Mouse (Mus musculus): Measurements from ENCODE around the gene Tmem220.
"Not testable (repeated sequence)": the region's sequence is repeated elsewhere in the genome, so short reads cannot be mapped to it uniquely, and the experiment has no call there.

The Tmem220 gene

DNA sequence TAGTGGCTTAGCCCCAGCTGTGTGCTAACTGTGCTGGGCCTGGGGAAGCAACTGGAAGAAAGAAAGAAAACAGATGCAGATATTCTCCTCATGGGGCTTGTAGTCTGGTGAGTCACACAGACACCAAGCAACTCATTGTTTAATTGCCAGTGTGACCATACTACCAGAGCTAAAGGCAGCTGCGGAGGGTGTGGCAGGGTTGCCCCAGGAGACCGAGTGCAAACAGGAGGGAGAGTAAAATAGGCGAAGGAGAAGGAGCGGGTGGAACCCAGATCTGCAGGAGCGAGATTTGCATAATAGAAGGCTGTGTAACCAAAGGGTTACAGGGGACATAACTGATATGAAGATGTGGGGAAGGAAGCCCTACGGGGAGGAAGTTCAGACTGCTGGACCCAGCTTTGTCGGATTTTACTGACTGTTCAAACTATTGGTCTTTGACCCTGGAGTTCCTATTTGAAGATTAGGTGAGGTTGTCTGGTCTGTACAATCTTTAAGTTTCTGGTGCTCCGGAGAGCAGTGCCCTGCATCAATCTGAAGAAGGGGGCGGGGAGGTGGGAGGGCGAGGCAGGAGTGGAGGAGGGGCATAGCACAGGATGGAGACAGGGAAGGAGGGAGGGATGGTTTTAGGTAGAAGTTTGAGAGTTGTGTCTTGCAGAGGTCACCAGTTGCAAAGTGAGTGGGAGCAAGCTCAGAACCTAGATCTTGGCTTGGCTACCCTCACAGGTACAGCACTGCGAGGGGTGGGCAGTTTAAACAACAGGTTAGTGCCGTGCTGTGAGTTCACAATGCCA, 7.0 kb upstream of the Tmem220 start:
- DNase-seq (ENCODE audit: low read depth, low spot score) = no peak

DNA sequence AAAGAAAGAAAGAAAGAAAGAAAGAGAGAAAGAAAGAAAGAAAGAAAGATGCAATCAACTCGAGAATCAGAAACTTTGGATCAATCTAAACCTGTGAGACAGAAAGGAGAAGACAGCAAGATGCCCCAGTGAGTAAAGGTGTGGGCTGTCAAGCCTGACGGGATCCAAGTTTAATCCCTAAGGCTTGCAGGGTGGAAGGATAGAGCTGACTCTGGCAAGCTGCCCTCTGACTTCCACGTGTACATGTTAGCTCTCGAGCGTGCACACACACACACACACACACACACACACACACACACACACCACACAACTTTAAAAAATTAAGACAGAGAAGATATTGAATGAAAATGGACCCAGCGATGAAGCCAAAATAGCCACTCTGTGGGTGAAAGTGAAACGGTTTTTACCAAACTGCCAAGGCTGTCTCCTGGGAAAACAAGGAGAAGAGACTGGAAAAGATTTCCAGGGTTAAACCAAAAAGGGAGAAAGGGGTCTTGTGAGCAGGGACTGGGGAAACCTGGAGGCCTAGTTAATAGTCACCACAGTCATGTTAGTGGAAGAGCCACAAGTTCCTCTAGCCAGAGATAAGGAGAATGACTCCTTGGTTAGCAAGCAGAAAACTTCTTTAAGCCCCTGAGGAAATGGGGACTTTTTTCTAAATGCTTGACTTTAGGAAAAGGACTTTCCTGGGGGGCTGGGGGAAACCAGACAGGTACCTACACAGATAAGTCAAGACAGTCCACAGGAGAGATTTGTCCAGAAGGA, 5.1 kb upstream of the Tmem220 start:
- no peak for DNase-seq (ENCODE audit: low read depth, low spot score)

- DNase-seq (ENCODE audit: low read depth, low spot score) = no peak
Observed at GRCm38 (mm10) chr11:67020948-67021347, 4.0 kb upstream of the Tmem220 start.

DNA sequence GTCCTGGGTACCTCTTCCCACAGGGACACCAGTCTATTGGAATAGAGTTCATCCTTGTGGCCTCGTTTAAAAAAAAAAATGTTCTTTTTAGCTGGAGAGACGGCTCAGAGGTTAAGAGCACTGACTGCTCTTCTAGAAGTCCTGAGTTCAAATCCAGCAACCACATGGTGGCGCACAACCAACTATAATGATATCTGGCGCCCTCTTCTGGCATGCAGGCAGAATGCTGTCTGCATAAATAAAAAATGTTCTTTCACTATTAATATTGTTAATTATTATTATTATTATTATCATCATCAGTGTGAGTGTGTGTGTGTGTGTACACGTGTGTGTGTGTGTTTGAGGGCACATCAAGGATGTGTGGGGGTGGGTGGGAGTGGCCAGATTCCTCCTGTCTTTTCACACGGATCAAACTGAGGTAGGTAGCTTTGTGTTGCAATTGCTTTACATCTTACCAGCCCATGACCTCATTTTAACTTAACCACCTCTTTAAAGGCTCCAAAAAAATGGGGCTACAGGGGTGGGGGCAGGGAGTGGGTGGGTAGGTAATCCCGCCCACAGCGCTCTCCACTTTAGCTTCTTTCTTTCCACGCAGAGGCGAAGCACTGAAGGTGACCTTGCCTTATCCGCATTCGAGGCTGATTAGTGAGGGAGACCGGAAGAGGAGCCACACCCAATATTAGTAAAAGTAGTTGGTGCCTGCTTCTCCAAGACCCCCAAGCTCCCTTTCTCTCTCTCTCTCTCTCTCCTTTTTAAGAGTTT, 2.4 kb upstream of the Tmem220 start:
- DNase-seq (ENCODE audit: low read depth, low spot score) = no peak

DNA sequence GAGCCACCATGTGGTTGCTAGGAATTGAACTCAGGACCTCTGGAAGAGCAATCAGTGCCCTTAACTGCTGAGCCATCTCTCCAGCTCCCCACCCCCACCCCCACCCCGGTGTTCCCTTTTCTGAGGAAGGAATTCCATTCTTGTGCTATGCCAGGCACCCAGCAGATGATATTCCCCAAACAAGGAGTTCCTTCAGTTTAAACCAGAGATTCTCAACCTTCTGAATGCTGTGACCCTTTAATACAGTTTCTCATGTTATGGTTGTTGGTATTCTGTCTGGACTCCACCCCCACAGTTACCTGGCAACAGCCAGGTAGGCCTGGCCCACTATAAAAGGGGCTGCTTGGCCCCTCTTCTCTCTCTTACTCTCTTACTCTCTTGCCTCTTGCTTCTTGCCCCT, 1.8 kb upstream of the Tmem220 start:
- not testable (repeated sequence) for DNase-seq (ENCODE audit: low read depth, low spot score)

DNA sequence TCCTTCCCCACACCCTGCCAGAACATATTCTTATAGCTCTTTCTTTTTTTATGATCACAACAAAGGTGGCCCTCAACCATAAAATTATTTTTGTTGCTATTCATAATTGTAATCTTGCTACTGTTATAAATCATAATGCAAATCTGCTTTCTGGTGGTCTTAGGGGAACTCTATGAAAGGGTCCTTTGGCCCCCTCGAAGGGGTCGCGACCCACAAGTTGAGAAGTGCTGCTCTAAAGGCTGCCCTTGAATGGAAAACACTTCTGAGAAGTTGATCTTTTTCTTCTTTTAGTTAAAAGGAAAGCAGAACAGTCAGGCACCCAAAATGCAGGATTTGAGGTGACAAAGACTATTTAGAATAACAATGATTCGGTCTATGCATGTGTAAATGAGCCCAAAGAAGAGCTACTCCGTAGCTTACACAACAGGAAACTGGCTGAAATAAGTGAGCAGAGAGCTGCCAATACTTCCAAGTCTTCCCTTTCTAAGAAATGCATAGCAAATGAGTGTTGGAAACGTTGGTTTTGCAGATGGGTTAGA, 1.1 kb upstream of the Tmem220 start:
- DNase-seq (ENCODE audit: low read depth, low spot score) = no peak

GRCm38 (mm10) chr11:67030904-67031602, 6.1 kb downstream of the Tmem220 start:
- no peak for DNase-seq (ENCODE audit: low read depth, low spot score)

GRCm38 (mm10) chr11:67031603-67031915, 6.6 kb downstream of the Tmem220 start:
- no peak for DNase-seq (ENCODE audit: low read depth, low spot score)

- no peak for DNase-seq (ENCODE audit: low read depth, low spot score)
Observed at GRCm38 (mm10) chr11:67034775-67035485, 10.0 kb downstream of the Tmem220 start.

DNA sequence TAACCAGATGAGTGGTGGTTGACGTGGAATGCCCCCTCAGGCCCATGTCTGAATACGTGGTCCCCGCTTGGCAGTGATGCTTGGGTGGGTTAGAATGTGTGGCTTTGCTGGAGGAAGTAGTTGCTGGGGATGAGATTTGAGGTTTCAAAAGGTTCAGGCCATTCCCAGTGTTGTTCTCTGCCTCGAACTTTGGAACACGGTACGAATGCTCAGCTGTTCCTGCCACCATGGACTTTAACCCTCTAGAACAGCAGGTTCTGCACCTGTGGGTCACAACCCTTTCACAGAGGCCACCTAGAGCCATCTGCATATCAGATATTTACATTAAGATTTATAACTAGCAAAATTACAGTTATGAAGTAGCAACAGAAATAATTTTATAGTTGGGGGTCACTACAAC, 11.3 kb downstream of the Tmem220 start:
- no peak for DNase-seq (ENCODE audit: low read depth, low spot score)

DNA sequence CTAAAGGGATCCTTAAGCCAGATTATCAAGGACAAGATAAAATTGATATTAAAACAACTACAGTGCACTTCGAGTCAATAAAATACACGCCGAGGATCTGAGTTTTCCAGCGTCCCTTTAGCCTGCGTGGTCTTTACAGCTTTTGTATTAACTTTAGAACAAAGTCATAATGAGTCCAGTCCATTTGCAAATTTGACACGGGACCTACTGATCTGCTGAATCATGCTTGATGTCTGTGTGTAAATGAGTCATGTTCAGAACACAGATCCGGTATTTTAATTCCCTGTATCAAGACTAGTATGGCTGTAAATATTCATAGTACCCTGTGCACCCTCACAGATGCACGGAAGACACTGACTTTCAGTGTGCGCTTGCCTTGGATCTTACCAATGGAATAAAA, 11.9 kb downstream of the Tmem220 start:
- DNase-seq (ENCODE audit: low read depth, low spot score) = no peak

- DNase-seq (ENCODE audit: low read depth, low spot score) = no peak
Observed at GRCm38 (mm10) chr11:67039799-67040198, 14.8 kb downstream of the Tmem220 start.

DNA sequence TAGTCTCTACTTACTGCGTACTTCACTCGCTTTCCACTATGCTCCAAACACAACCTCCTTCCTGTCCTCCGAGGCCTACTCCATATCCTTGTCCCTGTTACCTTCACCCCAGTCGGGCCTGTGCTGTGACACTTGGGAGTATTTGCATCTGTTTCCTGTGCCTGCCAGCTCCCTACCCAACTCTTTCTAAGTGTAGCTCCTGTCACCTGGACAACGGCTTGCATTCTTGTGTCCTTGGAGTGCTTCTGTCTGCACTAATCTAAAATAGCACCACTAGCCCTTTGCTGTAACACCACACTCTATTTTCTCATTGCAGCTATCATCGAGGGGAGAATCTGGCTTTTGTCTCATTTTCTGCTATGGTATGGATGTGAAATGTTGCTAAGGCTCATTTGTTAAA, 15.5 kb downstream of the Tmem220 start:
- no peak for DNase-seq (ENCODE audit: low read depth, low spot score)

DNA sequence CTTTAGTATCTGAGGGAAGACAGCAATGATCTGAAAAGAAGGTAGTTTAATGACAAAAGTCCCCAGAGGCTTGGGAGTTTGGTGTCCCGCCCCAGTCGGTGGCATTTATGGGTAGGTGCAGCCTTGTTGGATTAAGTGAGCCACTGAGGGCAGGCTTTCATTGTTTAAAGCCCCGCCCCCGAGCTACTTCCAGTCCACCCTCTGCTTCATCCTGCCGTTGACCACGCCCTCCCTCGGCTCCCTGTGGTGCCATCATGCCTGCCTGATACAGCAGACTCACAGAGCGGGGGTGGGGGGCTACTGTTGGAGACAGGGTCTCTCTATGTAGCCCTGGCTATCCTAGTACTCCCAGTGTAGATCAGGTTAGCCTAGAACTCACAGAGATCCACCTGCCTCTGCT, 18.1 kb downstream of the Tmem220 start:
- no peak for DNase-seq (ENCODE audit: low read depth, low spot score)

DNA sequence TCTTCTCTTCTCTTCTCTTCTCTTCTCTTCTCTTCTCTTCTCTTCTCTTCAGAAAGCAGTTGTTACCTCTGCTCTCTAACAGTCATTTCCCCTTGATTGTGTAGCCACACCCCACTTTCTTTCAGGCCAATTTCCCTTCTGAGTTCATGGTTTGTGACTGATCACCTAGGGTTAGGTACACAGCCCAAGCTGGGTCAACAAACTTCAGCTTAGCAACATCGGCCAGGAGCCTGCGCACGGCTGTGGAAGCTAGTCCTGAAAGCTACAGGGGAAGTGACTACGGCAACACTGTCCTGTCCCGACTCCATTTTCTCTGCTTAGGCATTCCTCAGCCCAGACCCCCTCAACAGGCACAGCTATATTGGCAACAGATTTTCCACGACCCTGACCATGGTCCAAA, 20.0 kb downstream of the Tmem220 start:
- DNase-seq (ENCODE audit: low read depth, low spot score) = no peak

- no peak for DNase-seq (ENCODE audit: low read depth, low spot score)
Observed at GRCm38 (mm10) chr11:67047199-67047598, 22.2 kb downstream of the Tmem220 start.

GRCm38 (mm10) chr11:67048496-67048895, 23.5 kb downstream of the Tmem220 start:
- no peak for DNase-seq (ENCODE audit: low read depth, low spot score)

DNA sequence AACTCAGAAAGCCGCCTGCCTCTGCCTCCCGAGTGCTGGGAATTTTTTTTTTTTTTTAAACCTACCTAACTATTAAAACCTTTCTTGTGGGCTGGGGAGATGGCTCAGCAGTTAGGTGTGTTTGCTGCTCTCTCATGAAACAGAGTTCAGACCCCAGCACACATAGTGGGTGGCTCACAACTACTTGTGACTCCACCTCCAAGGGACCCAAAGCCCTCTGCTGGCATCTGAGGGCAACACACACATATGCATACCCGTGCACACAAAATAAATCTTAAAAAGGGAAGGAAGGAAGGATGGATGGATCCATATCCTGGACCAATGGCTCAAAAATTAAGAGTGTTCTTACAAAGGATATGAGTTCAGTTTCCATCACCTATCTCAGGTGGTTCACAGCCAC, 24.3 kb downstream of the Tmem220 start:
- no peak for DNase-seq (ENCODE audit: low read depth, low spot score)

DNA sequence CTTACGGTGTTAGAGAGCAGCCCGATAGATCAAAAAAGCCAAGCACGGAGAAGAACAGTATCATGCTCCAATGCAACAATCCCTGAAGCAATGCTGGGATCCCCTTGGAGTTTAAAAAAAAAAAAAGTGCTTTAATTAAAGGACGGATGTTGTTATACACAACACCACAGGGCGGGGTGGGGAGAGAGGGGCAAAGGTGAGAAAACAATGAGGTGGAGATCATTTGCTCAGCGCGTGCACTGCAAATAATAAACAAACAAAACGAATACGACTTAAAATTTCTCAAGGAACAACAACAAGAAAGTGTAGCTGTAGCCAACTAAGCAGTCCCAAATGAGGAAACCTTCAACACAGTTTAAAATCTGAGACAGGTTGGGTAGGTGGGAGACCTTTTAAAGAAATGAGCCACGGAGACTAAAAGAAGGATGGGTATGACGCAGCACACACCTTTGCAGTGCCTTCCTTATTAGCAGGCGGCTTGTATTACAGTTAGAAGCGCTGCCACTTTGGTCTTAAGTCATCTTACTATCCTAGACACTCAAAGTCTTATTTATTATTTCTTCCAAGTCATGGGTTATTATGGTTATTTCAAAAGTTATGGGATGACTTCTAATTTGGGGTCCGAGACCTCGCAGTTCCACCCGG, 26.8 kb downstream of the Tmem220 start:
- no peak for DNase-seq (ENCODE audit: low read depth, low spot score)

DNA sequence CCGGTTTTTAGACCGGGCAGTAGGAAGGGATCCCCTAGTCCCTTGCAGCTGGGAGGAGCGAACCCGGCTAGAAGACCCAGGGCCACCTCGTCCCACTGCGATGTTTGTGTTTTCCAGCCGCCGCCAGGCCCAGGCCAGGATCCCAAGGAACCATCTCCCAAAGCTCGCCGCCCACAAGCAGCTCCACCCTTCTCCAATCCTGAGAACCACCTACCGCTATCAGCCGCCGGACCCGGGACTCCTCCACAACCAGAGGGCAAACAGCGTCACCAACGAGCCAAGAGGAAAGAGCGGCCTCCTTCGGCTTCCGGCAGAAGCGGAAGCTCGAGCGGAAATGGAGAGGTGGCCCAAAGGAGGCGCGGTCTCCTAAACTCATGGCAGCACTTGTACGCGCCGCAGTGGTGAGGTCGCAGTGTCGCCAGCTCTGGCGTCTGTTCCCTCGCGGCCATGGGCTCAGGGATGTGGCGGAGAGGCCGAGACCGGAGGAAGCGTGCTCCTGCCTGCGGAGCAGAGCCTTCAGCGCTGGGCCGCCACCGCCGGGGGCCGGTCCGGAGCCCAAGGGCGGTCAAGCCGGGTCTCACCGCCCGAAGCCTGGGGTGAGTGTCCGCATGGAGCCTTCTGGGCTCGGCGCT, 27.5 kb downstream of the Tmem220 start, which contains the start of the genes Adprm and Sco1:
Gene Adprm, minus strand, starts transcription at position 274 of the 632 bp plus-strand sequence.
Gene Sco1, plus strand, starts transcription at position 350 of the 632 bp plus-strand sequence.
- DNase-seq (ENCODE audit: low read depth, low spot score) = peak; percentile 67
